Mouse (Mus musculus) lung, postnatal 0 days (tissue): ENCODE results near the gene Lrrfip1.

Source experiments
- CTCF ChIP-seq: IDR thresholded peaks from 2 replicates; pipeline ENCODE4 v1.5.1; 2016; ENCODE audit warnings: antibody characterized with exemption, mild to moderate bottlenecking
- EP300 ChIP-seq: IDR thresholded peaks from 2 replicates; pipeline ENCODE4 v1.6.1; 2016; ENCODE audit warnings: antibody characterized with exemption, mild to moderate bottlenecking, control low read depth

- TF ChIP-seq CTCF (peak; percentile 9; the same call in 1 of the 2 replicates), EP300 (peak; percentile 94)
These were observed 43.1 kb downstream of the Lrrfip1 start for GRCm38 (mm10) chr1:91041605-91042004.
